Mouse (Mus musculus): ENCODE data around the gene Hist2h3c1.
"Not testable (repeated sequence)": the region's sequence is repeated elsewhere in the genome, so short reads cannot be mapped to it uniquely, and the experiment has no call there.

Hist2h3c1 gene

DNA sequence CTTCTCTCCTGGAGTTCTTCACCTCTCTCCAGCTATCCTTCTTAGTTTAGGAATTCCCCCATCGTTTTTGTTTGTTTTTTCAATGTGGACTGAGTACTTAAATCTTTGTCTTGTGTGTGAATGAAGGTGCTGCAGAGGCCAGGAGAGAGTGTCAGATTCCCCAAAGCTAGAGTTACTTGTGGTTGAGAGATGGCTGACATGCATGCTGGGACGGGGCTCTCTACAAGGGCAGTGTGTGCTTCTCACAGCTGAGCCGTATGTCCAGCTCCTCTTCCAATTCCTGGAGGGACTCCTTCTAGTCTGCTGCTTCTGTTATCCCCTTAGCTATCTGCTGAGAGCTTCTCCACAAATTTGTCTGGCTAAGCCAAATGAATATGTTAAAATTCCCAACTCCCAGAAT lies 10.6 kb upstream of the Hist2h3c1 start:
- DNase-seq: no peak

DNA sequence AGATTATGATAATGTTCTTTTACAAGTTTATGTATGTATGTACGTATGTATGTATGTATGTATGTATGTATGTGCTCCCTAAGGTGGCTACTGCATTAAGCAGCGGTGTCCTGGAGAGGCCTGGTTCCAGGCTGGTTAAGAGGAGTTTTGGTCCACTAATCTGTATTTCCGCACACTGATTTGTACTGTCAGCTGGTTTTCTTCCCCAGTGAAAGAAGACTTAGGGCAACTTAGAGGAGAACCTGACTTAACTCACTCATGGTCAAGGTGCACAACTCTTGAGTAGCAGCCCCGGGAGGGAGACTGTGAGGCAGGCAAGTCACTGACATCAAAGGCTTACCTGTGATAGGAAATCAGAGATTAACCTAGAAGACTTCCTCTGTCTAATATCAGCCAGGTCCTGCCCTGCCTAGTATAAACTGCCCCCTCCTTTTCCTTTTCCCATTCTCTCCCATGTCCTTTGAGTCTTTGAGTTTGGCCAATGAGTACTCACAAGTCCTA lies 9.6 kb upstream of the Hist2h3c1 start:
- no peak for DNase-seq

GRCm38 (mm10) chr3:96237335-96237903 lies 9.1 kb upstream of the Hist2h3c1 start:
- DNase-seq: no peak

- DNase-seq: no peak
Measured at GRCm38 (mm10) chr3:96237904-96238511, 8.5 kb upstream of the Hist2h3c1 start.

DNA sequence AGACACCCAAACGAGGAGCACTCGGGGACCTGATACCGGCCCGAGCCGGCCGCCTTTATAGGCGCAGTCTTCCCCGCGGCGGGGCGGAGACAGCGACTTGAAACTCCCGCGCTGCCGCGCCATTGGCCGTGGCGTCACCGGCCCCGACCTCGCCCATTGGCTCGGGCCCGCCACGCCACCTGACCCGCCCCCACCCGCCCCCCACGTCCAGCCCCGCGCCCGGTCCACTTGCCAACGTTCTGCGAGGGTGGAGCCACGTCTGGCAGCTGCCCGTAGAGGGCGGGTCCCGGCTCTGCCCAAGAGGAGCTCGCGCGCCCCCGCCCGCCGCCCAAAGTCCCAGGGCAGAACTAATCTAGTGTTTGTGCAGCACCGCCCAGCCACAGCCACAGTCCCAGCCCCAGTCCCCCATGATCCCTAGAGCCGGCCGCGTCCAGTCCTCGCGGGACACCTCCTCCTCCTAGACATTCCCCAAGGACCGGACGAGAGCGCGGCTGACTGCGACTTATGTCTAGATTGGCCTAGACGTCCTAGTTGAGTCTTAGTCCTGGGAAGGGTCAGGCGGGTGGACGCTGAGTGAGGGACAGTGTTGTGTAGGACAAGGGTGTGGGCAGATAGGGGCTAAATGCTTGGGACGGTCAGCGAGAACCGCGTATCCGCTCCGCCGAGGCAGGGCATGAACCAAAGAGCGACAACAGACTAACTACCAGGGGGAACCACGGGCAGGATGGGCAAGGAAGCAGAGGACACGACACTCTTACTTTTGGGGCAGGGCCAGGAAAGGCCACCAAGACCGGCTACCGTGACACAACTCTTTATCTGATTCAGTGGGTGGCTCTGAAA lies 7.3 kb upstream of the Hist2h3c1 start, which contains the start of gene Hist2h3c2:
Hist2h3c2 (minus strand) TSS at position 174 of the 840 bp plus-strand sequence.
- peak; percentile 48 to 66 for DNase-seq

DNA sequence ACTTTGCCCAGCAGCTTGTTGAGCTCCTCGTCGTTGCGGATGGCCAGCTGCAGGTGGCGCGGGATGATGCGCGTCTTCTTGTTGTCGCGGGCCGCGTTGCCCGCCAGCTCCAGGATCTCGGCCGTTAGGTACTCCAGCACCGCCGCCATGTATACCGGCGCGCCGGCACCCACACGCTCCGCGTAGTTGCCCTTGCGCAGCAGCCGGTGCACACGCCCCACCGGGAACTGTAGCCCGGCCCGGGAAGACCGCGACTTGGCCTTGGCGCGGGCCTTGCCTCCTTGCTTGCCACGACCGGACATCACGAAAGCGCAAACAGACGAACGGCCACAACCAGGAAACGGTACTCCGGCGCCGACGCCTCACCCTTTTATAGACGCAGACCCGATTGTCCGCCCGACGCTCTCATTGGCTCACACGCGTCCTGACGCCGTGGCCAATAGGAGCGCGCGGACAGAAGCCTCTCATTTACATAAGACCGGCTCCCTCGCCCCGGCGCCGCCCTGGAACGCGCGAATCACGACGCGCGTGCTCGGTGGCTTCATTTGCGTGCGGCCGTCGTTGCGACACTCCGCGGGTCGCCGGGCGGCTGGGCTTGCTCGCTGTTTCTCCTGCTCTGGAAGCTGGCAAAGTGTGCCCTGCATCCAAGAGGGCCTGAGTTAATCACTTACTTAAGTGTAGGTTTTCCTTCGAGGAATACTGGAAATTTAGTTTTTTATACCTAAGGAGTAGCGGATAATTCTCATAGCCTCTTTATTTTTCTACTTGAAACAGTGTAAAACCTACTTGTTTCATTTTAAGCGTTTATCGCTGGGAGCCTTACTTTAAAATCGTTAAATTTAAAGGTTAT lies 6.3 kb upstream of the Hist2h3c1 start, which contains the start of gene Hist2h2aa2:
Hist2h2aa2 (minus strand) TSS at position 328 of the 850 bp plus-strand sequence.
- peak; percentile 97 to 98 for DNase-seq

- DNase-seq: no peak
Measured at GRCm38 (mm10) chr3:96240799-96241197, 5.7 kb upstream of the Hist2h3c1 start.

GRCm38 (mm10) chr3:96243921-96244572 lies 2.4 kb upstream of the Hist2h3c1 start:
- DNase-seq: no peak

GRCm38 (mm10) chr3:96245003-96245886 lies 1.2 kb upstream of the Hist2h3c1 start, which contains the start of gene Hist2h2aa1:
TSS of gene Hist2h2aa1 (plus strand) at chr3:96245497.
- DNase-seq: peak; percentile 89 to 90

DNA sequence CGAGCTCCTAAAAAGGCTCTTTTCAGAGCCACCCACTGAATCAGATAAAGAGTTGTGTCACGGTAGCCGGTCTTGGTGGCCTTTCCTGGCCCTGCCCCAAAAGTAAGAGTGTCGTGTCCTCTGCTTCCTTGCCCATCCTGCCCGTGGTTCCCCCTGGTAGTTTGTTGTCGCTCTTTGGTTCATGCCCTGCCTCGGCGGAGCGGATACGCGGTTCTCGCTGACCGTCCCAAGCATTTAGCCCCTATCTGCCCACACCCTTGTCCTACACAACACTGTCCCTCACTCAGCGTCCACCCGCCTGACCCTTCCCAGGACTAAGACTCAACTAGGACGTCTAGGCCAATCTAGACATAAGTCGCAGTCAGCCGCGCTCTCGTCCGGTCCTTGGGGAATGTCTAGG lies 467 bp upstream of the Hist2h3c1 start:
- DNase-seq: not testable (repeated sequence)

DNA sequence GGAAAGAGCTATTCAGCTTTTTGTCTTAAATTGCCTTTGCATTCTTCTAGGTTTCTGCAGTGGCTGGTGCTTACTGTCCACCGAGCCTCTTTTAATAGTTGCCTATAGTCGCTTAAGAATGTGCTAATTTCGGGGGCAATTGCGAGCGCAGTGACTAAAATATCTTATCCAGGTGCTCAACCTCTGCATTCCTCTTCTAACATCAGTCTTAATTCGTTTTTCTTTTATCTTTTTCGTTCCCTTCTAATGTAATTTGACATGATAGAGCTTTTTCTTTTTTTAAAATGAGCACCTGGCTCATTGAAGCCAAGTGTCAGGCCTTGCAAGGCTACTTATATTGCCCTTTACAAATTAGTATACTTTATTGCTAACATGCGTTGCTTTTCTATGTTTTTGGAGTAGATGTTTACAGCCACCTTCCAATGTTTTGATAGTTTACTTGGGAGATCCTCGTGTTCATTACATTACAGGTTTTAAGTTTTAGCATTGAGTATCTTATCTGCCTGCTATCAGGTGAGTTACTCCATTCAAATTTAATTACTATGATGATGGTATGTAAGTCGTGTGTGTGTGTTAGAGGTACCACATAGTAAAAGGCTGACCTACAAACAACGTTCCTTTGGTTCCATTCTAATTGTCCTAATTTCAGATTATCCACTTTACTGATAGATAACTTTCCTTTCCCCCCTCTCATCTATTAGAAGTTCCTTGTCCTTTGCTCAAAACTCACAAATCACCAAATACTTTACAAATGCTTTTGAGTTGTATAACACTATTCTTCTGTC lies 1.1 kb downstream of the Hist2h3c1 start:
- DNase-seq: no peak

- DNase-seq: no peak
Measured at GRCm38 (mm10) chr3:96248141-96249033, 1.9 kb downstream of the Hist2h3c1 start.

DNA sequence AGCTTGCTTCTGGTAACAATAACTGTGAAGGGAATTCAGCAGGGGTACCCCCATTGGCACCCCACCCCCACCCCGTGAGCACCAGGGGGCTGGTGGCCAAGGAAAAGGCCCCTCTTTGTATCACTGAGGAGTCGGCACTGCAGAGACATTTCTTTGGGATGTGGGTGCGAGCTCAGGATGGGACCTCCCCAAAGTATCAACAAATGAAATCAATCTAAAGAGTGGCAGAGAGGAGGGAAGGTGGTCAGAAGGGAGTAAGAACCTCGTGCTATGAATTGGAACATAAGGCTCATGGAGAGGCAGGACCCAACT lies 2.5 kb downstream of the Hist2h3c1 start:
- DNase-seq: no peak

GRCm38 (mm10) chr3:96250890-96251289 lies 4.4 kb downstream of the Hist2h3c1 start:
- DNase-seq: no peak

DNA sequence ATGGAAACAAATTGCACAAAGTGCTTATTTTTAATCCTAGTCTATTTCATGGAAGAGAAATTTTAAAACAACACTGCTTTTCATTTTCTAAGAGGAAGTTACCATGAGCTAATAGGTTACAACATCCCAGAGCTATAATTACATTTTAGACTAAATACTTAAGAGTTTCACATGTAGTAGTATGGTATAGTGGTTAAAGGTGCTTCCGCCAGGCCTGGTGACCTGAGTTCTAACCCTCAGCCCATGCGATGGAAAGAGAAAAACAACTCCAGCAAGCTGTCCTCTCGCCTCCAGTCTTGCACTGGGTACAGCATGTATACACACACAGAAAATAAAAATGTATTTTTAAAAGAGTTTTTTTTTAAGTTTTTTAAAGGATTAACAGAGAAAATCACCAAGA lies 5.3 kb downstream of the Hist2h3c1 start:
- DNase-seq: no peak

DNA sequence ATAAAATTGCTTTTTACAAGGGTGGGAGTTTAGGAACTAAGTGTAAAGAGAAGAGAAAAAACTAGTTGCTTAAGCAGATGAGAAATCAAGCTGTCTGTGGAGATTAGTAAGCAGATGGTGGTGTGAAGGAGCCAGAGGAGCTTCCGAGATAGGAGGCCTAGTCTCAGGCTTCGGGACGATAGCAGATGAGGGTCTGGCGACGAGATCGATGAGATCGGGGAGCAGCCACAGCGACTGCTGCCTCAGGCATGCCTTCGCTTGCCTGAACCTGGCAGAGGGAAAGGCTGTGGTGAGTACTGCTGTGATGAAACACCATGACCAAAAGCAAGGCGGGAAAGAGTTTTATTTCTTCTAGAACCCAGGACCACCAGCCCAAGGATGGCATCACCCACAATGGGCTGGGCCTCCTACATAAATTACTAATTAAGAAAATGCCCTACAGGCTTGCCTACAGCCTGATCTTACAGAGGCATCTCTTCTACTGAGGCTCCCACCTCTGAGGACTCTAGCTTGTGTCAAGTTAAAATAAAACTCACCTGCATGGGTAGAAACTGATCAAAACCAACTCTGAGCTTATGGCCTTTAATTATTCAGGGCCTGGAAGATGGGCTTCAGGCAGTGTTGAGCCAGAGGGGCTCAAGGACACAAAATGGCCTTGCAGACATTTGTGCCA lies 8.3 kb downstream of the Hist2h3c1 start:
- no peak for DNase-seq

DNA sequence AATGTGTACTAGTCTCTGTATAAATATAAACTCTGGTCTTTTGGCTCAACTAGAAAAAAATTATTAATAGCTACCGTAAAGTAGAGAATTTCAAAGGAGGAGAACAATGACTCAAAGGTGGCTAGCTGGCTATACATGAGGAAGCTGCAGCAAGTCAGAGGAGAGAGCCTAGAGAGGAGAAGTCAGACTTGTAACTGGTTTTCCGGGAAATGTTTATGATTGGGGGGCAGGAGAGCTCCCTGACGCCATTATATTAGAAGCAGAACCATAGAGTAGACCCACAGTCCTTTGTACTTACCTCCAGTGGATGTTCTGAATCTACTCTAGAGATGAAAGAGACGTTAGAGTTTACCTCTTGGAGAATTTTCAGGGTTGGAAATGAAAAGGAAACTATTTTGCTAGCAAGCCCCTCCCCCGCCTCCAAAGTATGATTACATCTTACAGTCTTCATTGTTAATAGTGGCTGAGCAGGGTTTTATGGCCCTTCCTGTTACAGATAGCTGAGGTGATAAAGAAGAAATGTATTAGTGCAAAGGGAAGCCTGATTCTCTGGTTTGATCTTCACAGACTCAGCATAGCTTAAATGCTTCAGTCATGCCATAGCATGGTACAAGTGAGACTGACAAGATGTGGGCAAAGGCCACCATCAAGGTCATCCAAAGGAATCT lies 9.6 kb downstream of the Hist2h3c1 start:
- DNase-seq: peak in 1 of 2 experiments; percentile 23

- DNase-seq: peak in 1 of 2 experiments; percentile 22
Measured at GRCm38 (mm10) chr3:96257190-96257589, 10.7 kb downstream of the Hist2h3c1 start.

Data from lung, adult 18-20 months (tissue).